Mouse (Mus musculus) right cerebral cortex, postnatal 14 days (tissue): ENCODE data around the gene Prr19.
A peak's percentile ranks its signal among the peaks of the same experiment; 100 is the strongest.
"Not testable (repeated sequence)": the region's sequence is repeated elsewhere in the genome, so short reads cannot be mapped to it uniquely, and the experiment has no call there.

Experiments
- DNase-seq: peaks from one replicate; pipeline ENCODE4 v3.0.0; 2022

The Prr19 gene

GRCm38 (mm10) chr7:25323219-25323618 is 22.0 kb downstream of the Prr19 start:
- DNase-seq: no peak

GRCm38 (mm10) chr7:25325431-25325830 is 24.2 kb downstream of the Prr19 start:
- DNase-seq: not testable (repeated sequence)

GRCm38 (mm10) chr7:25326233-25326632 is 25.0 kb downstream of the Prr19 start:
- no peak for DNase-seq

GRCm38 (mm10) chr7:25333596-25334307 is 32.5 kb downstream of the Prr19 start:
- peak; percentile 79 for DNase-seq

- no peak for DNase-seq
Measured at GRCm38 (mm10) chr7:25334472-25334871, 33.3 kb downstream of the Prr19 start.

- no peak for DNase-seq
Measured at GRCm38 (mm10) chr7:25339329-25339728, 38.1 kb downstream of the Prr19 start.

- DNase-seq: no peak
Measured at GRCm38 (mm10) chr7:25341000-25341784, 40.0 kb downstream of the Prr19 start.

GRCm38 (mm10) chr7:25348861-25349260 is 47.6 kb downstream of the Prr19 start:
- DNase-seq: no peak
